Mouse (Mus musculus): ENCODE data around the gene Gm6760.

Gm6760 gene

DNA sequence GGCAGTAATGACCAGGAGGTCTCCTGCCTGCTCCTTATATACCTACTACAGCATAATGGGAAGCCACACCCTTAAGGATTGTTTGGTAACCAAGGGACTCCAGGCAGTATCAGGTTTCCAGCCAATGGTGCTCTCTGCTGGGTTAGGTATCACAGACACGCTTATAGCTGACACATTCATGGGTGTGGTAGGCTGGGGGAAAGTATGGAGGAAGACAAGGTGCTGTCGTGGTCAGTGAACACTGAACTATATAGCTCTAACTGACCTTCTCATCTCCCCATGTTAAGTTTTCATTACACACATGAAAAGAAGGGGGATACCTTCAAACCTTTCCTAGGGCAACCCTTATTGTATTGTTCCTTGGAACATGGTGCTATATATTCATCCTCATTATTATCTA is at the start of gene Gm6760:
Gene Gm6760 (minus strand): TSS at position 101 of the 400 bp plus-strand sequence.
- DNase-seq (ENCODE audit: low spot score in 2 of 2): no peak

DNA sequence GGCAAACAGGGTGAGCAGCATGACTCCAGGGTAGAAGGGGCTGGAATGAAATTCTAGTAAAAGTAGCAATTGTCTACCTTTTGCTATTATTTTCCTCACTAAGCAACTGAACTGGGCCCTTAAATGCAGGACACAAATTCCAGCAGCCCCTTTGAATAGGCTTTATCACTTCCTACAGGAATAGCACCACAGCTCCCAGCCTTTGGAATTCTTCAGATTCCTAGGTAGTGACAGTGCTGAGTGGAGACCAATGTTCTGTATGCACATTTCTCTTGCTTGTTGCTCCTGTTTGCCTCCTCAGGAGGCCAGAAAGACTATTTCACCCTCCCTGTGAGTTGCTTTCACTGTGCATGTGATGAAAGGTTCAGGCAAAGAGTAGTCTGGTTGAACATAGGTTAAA is 29.2 kb upstream of the Gm6760 start:
- no peak for DNase-seq (ENCODE audit: low spot score in 2 of 2)

DNA sequence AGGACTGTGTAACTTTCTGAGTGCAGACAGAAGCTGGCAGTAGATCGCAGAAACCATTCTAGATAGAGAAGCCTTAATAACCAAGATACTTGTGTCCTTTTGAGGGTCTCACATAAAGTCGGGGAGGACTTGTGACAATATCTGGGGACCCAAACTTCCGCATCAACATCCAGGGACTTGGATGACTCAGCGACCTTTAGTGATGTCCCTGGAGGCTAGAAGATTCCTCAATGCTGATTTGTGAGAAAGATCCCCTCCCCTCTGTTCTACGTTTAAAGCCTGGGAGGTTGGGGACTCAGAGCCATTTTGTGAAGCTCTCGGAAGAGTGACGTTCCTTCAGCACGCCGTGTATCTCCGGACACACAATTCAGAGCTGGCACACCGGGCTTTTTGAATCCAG is 21.2 kb upstream of the Gm6760 start, which contains the start of gene 3830417A13Rik:
Gene 3830417A13Rik (plus strand): TSS at position 301 of the 400 bp plus-strand sequence.
- no peak for DNase-seq (ENCODE audit: low spot score in 2 of 2)
